Mouse (Mus musculus) heart, embryonic 12.5 days (tissue): ENCODE results near the gene Slit3. TPM values are rescaled to one million over a fixed set of nuclear protein-coding genes. Genes with fewer than 3 reads are reported as not detected.

Experiments used
- ATAC-seq: fragments of 200-750 bp; cut with Nextera tagmentation; 2 replicates; pipeline ENCODE4 v1.8.0; 2017; ENCODE audit warnings: moderate TSS enrichment, moderate library complexity; ENCODE audit not compliant: insufficient number of reproducible peaks, low FRiP score
- H3K27ac ChIP-seq: fragments of 300-500 bp; sonication (generic); 2 replicates; pipeline ENCODE4 v1.5.1; 2016; ENCODE audit warnings: mild to moderate bottlenecking, moderate library complexity; ENCODE audit not compliant: poor library complexity, severe bottlenecking
- H3K27me3 ChIP-seq: fragments of 300-500 bp; sonication (generic); replicated peaks from 2 replicates; pipeline ENCODE4 v1.6.1; 2016; ENCODE audit warnings: mild to moderate bottlenecking, moderate library complexity
- H3K36me3 ChIP-seq: fragments of 300-500 bp; sonication (generic); 2 replicates; pipeline ENCODE4 v1.6.1; 2016; ENCODE audit warnings: mild to moderate bottlenecking, moderate library complexity
- H3K4me1 ChIP-seq: fragments of 300-500 bp; sonication (generic); replicated peaks from 2 replicates; pipeline ENCODE4 v1.6.1; 2016; ENCODE audit warnings: mild to moderate bottlenecking
- H3K4me2 ChIP-seq: fragments of 300-500 bp; sonication (generic); 2 replicates; pipeline ENCODE4 v1.6.1; 2016; ENCODE audit warnings: mild to moderate bottlenecking, moderate library complexity
- H3K4me3 ChIP-seq: fragments of 300-500 bp; sonication (generic); 2 replicates; pipeline ENCODE4 v1.5.1; 2016; ENCODE audit warnings: mild to moderate bottlenecking
- H3K9ac ChIP-seq: fragments of 300-500 bp; sonication (generic); 2 replicates; pipeline ENCODE4 v1.6.1; 2016; ENCODE audit warnings: mild to moderate bottlenecking, moderate library complexity
- H3K9me3 ChIP-seq: fragments of 300-500 bp; sonication (generic); replicated peaks from 2 replicates; pipeline ENCODE4 v1.6.1; 2016; ENCODE audit warnings: mild to moderate bottlenecking, moderate library complexity
- WGBS: fragments of 180-500 bp; shearing (Covaris S2); methylation state at CpG from one replicate; pipeline ENCODE4 v1.1.7; 2016; 5-methylcytosine and 5-hydroxymethylcytosine counted together
- polyA plus RNA-seq: library from polyadenylated mRNA; unstranded; fragments of >200 nt; fragmentation: Nextera tagmentation; extraction: Ambion mirVana; gene quantifications from 2 replicates; pipeline ENCODE4 v1.2.1, GENCODE M21; 2016

The Slit3 gene
- polyA plus RNA-seq, 1 experiment from 2014 or later = 17.4 TPM

- H3K9me3 ChIP-seq = 0 out of 2 replicates have a peak, but pooled peaks cover under 1% of the 10 kb centered on the region
- H3K4me3 ChIP-seq = no peak overlapping the region
- ATAC-seq = no peak
- H3K9ac ChIP-seq = no peak overlapping the region
- peaks cover 8% of the 10 kb centered on the region for H3K4me1 ChIP-seq
- H3K27ac ChIP-seq = no peak overlapping the region
- no peaks in the 10 kb centered on the region for H3K27me3 ChIP-seq
- H3K4me2 ChIP-seq = no peak overlapping the region
- 71% methylated on average over 1 of the region's 1 CpGs for WGBS
- H3K36me3 ChIP-seq = no peaks in the 10 kb centered on the region
These were observed 206.9 kb downstream of the Slit3 start for GRCm38 (mm10) chr11:35327899-35328298.

- no peak overlapping the region for H3K9ac ChIP-seq
- H3K27me3 ChIP-seq = no peaks in the 10 kb centered on the region
- no peaks in the 10 kb centered on the region for H3K9me3 ChIP-seq
- no peak overlapping the region for H3K4me2 ChIP-seq
- peaks cover 16% of the 10 kb centered on the region for H3K4me1 ChIP-seq
- ATAC-seq = no peak
- WGBS = 75% methylated on average over 3 of the region's 3 CpGs
- H3K4me3 ChIP-seq = no peak overlapping the region
- H3K36me3 ChIP-seq = no peaks in the 10 kb centered on the region
- H3K27ac ChIP-seq = no peak overlapping the region
These were observed 210.5 kb downstream of the Slit3 start for GRCm38 (mm10) chr11:35331476-35331875.

GRCm38 (mm10) chr11:35336558-35336957, 215.5 kb downstream of the Slit3 start:
- Histone ChIP-seq H3K4me3 (no peak overlapping the region), H3K27me3 (no peaks in the 10 kb centered on the region), H3K36me3 (no peaks in the 10 kb centered on the region), H3K4me1 (peaks cover 22% of the 10 kb centered on the region), H3K9ac (no peak overlapping the region), H3K4me2 (no peak overlapping the region), H3K9me3 (no peaks in the 10 kb centered on the region), H3K27ac (no peak overlapping the region)
- 79% methylated on average over 8 of the region's 8 CpGs for WGBS
- ATAC-seq = no peak

GRCm38 (mm10) chr11:35337493-35337892, 216.5 kb downstream of the Slit3 start:
- no peak overlapping the region for H3K9ac ChIP-seq
- no peak overlapping the region for H3K4me2 ChIP-seq
- H3K9me3 ChIP-seq = no peaks in the 10 kb centered on the region
- H3K27ac ChIP-seq = no peak overlapping the region
- H3K36me3 ChIP-seq = no peaks in the 10 kb centered on the region
- H3K4me3 ChIP-seq = no peak overlapping the region
- peaks cover 23% of the 10 kb centered on the region for H3K4me1 ChIP-seq
- 59% methylated on average over 8 of the region's 8 CpGs for WGBS
- ATAC-seq = no peak
- H3K27me3 ChIP-seq = no peaks in the 10 kb centered on the region

GRCm38 (mm10) chr11:35337927-35338819, 217.1 kb downstream of the Slit3 start:
- H3K9me3 ChIP-seq = no peaks in the 10 kb centered on the region

GRCm38 (mm10) chr11:35340752-35341151, 219.7 kb downstream of the Slit3 start:
- no peak overlapping the region for H3K4me3 ChIP-seq
- H3K36me3 ChIP-seq = no peaks in the 10 kb centered on the region
- ATAC-seq = peak; percentile 39; the same call in 1 of the 2 replicates
- WGBS = 43% methylated on average over 6 of the region's 6 CpGs
- H3K9ac ChIP-seq = no peak overlapping the region
- H3K4me1 ChIP-seq = peaks cover 19% of the 10 kb centered on the region
- H3K4me2 ChIP-seq = no peak overlapping the region
- no peaks in the 10 kb centered on the region for H3K9me3 ChIP-seq
- peak overlapping the region; percentile 56 for H3K27ac ChIP-seq
- H3K27me3 ChIP-seq = no peaks in the 10 kb centered on the region

More at GRCm38 (mm10) chr11:35337927-35338819, 217.1 kb downstream of the Slit3 start:
- H3K4me1 ChIP-seq = peaks cover 26% of the 10 kb centered on the region
- H3K36me3 ChIP-seq = no peaks in the 10 kb centered on the region
- no peak for ATAC-seq
- H3K4me3 ChIP-seq = no peak overlapping the region
- H3K9ac ChIP-seq = no peak overlapping the region
- H3K27me3 ChIP-seq = no peaks in the 10 kb centered on the region
- no peak overlapping the region for H3K27ac ChIP-seq
- H3K4me2 ChIP-seq = no peak overlapping the region
- WGBS = 80% methylated on average over 19 of the region's 19 CpGs

GRCm38 (mm10) chr11:35342486-35342885, 221.5 kb downstream of the Slit3 start:
- H3K9me3 ChIP-seq = no peaks in the 10 kb centered on the region
- H3K27ac ChIP-seq = no peak overlapping the region
- no peaks in the 10 kb centered on the region for H3K36me3 ChIP-seq
- H3K27me3 ChIP-seq = no peaks in the 10 kb centered on the region
- H3K9ac ChIP-seq = no peak overlapping the region
- no peak for ATAC-seq
- H3K4me1 ChIP-seq = peaks cover 32% of the 10 kb centered on the region
- WGBS = 62% methylated on average over 5 of the region's 5 CpGs
- H3K4me3 ChIP-seq = no peak overlapping the region
- H3K4me2 ChIP-seq = no peak overlapping the region

GRCm38 (mm10) chr11:35345696-35346480, 224.9 kb downstream of the Slit3 start:
- Histone ChIP-seq H3K4me3 (no peak overlapping the region), H3K27me3 (no peaks in the 10 kb centered on the region), H3K4me2 (no peak overlapping the region), H3K4me1 (peaks cover 33% of the 10 kb centered on the region), H3K27ac (no peak overlapping the region), H3K36me3 (no peaks in the 10 kb centered on the region), H3K9me3 (no peaks in the 10 kb centered on the region), H3K9ac (0 out of 2 replicates have a peak overlapping the region, but pooled peaks have one; percentile 19)
- no peak for ATAC-seq
- 60% methylated on average over 13 of the region's 13 CpGs for WGBS

GRCm38 (mm10) chr11:35348099-35348498, 227.1 kb downstream of the Slit3 start:
- WGBS = 41% methylated on average over 4 of the region's 4 CpGs
- H3K27me3 ChIP-seq = no peaks in the 10 kb centered on the region
- no peaks in the 10 kb centered on the region for H3K9me3 ChIP-seq
- no peak overlapping the region for H3K4me2 ChIP-seq
- H3K9ac ChIP-seq = no peak overlapping the region
- H3K4me3 ChIP-seq = no peak overlapping the region
- peaks cover 26% of the 10 kb centered on the region for H3K4me1 ChIP-seq
- H3K36me3 ChIP-seq = no peaks in the 10 kb centered on the region
- no peak overlapping the region for H3K27ac ChIP-seq
- no peak for ATAC-seq

- no peak overlapping the region for H3K9ac ChIP-seq
- peaks cover 26% of the 10 kb centered on the region for H3K4me1 ChIP-seq
- H3K27me3 ChIP-seq = no peaks in the 10 kb centered on the region
- no peak overlapping the region for H3K4me2 ChIP-seq
- H3K4me3 ChIP-seq = no peak overlapping the region
- H3K27ac ChIP-seq = no peak overlapping the region
- no peak for ATAC-seq
- WGBS = 46% methylated on average over 4 of the region's 4 CpGs
- no peaks in the 10 kb centered on the region for H3K9me3 ChIP-seq
- no peaks in the 10 kb centered on the region for H3K36me3 ChIP-seq
These were observed 229.9 kb downstream of the Slit3 start for GRCm38 (mm10) chr11:35350968-35351367.

GRCm38 (mm10) chr11:35351376-35351775, 230.4 kb downstream of the Slit3 start:
- H3K4me3 ChIP-seq = no peak overlapping the region
- no peak overlapping the region for H3K27ac ChIP-seq
- no peak overlapping the region for H3K9ac ChIP-seq
- no peak overlapping the region for H3K4me2 ChIP-seq
- ATAC-seq = no peak
- no peaks in the 10 kb centered on the region for H3K9me3 ChIP-seq
- WGBS = 38% methylated on average over 2 of the region's 2 CpGs
- H3K36me3 ChIP-seq = no peaks in the 10 kb centered on the region
- no peaks in the 10 kb centered on the region for H3K27me3 ChIP-seq
- peaks cover 24% of the 10 kb centered on the region for H3K4me1 ChIP-seq
